Mouse (Mus musculus): Measurements from ENCODE around the gene Cpa2. TPM values are rescaled to one million over a fixed set of nuclear protein-coding genes. Genes with fewer than 3 reads are reported as not detected.

Cpa2 gene
- polyA plus RNA-seq, 1 experiment from 2014 or later, result 7.0 TPM

GRCm38 (mm10) chr6:30535340-30535739 is 6.0 kb upstream of the Cpa2 start:
- no peaks in the 10 kb centered on the region for H3K27me3 ChIP-seq
- ATAC-seq (ENCODE audit: low FRiP score), result no peak
- H3K4me2 ChIP-seq, result no peak overlapping the region
- H3K4me1 ChIP-seq, result no peaks in the 10 kb centered on the region; the same call in 1 of the 2 replicates
- H3K4me3 ChIP-seq (replicated peaks), result no peak overlapping the region
- no peaks in the 10 kb centered on the region for H3K36me3 ChIP-seq (replicated peaks)
- H3K9ac ChIP-seq, result no peak overlapping the region
- H3K9me3 ChIP-seq, result no peaks in the 10 kb centered on the region
- 46% methylated on average over 3 of the region's 3 CpGs for WGBS
- no peak overlapping the region for H3K27ac ChIP-seq

GRCm38 (mm10) chr6:30538240-30538639 is 3.1 kb upstream of the Cpa2 start:
- Histone ChIP-seq H3K4me2 (no peak overlapping the region), H3K4me1 (peaks cover 4% of the 10 kb centered on the region; the same call in 1 of the 2 replicates), H3K36me3 (replicated peaks) (no peaks in the 10 kb centered on the region), H3K27ac (no peak overlapping the region), H3K27me3 (no peaks in the 10 kb centered on the region), H3K9ac (no peak overlapping the region), H3K9me3 (no peaks in the 10 kb centered on the region), H3K4me3 (replicated peaks) (no peak overlapping the region)
- no peak for ATAC-seq (ENCODE audit: low FRiP score)
- 59% methylated on average over 10 of the region's 10 CpGs for WGBS

DNA sequence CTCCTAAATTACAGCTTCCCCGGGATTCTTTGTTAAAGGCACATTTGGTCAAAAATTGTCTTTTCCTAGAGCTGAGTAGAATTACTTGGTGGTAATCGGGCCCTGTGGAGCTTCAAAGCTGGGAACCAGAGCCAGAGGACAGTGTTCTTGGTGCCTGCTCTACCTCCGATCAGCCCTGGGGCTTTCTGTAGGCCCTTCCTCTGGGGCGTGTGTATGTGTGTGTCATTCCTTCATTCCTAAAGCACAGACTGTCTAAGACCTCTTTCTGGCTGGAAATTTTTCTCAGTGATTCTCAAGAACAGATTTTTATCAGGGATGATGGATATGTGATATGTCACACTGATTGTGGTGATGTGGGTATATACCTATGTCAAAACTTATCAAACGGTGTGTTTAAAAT is 2.6 kb upstream of the Cpa2 start:
- 85% methylated on average over 5 of the region's 5 CpGs for WGBS
- no peak overlapping the region for H3K4me2 ChIP-seq
- no peak for ATAC-seq (ENCODE audit: low FRiP score)
- H3K36me3 ChIP-seq (replicated peaks), result no peaks in the 10 kb centered on the region
- H3K27me3 ChIP-seq, result no peaks in the 10 kb centered on the region
- H3K4me1 ChIP-seq, result peaks cover 10% of the 10 kb centered on the region
- H3K27ac ChIP-seq, result peak overlapping the region; percentile 25; the same call in 1 of the 2 replicates
- no peak overlapping the region for H3K4me3 ChIP-seq (replicated peaks)
- no peaks in the 10 kb centered on the region for H3K9me3 ChIP-seq
- no peak overlapping the region for H3K9ac ChIP-seq

- no peak overlapping the region for H3K4me3 ChIP-seq (replicated peaks)
- peaks cover 37% of the 10 kb centered on the region for H3K4me1 ChIP-seq
- H3K27me3 ChIP-seq, result no peaks in the 10 kb centered on the region
- WGBS, result 88% methylated on average over 6 of the region's 6 CpGs
- no peak overlapping the region for H3K9ac ChIP-seq
- no peak for ATAC-seq (ENCODE audit: low FRiP score)
- H3K27ac ChIP-seq, result no peak overlapping the region
- no peaks in the 10 kb centered on the region for H3K36me3 ChIP-seq (replicated peaks)
- H3K9me3 ChIP-seq, result no peaks in the 10 kb centered on the region
- H3K4me2 ChIP-seq, result no peak overlapping the region
These were observed 895 bp downstream of the Cpa2 start for GRCm38 (mm10) chr6:30542277-30542676.

- H3K4me2 ChIP-seq, result no peak overlapping the region
- H3K9me3 ChIP-seq, result no peaks in the 10 kb centered on the region
- H3K27ac ChIP-seq, result 0 out of 2 replicates have a peak overlapping the region, but pooled peaks have one; percentile 32
- H3K36me3 ChIP-seq (replicated peaks), result no peaks in the 10 kb centered on the region
- 61% methylated on average over 12 of the region's 12 CpGs for WGBS
- H3K4me1 ChIP-seq, result peaks cover 44% of the 10 kb centered on the region
- H3K4me3 ChIP-seq (replicated peaks), result no peak overlapping the region
- H3K27me3 ChIP-seq, result no peaks in the 10 kb centered on the region
- H3K9ac ChIP-seq, result no peak overlapping the region
- no peak for ATAC-seq (ENCODE audit: low FRiP score)
These were observed 1.7 kb downstream of the Cpa2 start for GRCm38 (mm10) chr6:30543077-30543476.

- Histone ChIP-seq H3K4me1 (peaks cover 50% of the 10 kb centered on the region), H3K36me3 (replicated peaks) (no peaks in the 10 kb centered on the region), H3K4me3 (replicated peaks) (no peak overlapping the region), H3K9ac (no peak overlapping the region), H3K27ac (0 out of 2 replicates have a peak overlapping the region, but pooled peaks have one; percentile 8), H3K27me3 (no peaks in the 10 kb centered on the region), H3K9me3 (no peaks in the 10 kb centered on the region), H3K4me2 (0 out of 2 replicates have a peak overlapping the region, but pooled peaks have one; percentile 19)
- ATAC-seq (ENCODE audit: low FRiP score), result no peak
- 27% methylated on average over 8 of the region's 8 CpGs for WGBS
These were observed 2.5 kb downstream of the Cpa2 start for GRCm38 (mm10) chr6:30543851-30544250.

GRCm38 (mm10) chr6:30545689-30546088 is 4.3 kb downstream of the Cpa2 start:
- H3K9ac ChIP-seq, result no peak overlapping the region
- H3K4me1 ChIP-seq, result peaks cover 59% of the 10 kb centered on the region
- ATAC-seq (ENCODE audit: low FRiP score), result no peak
- no peaks in the 10 kb centered on the region for H3K27me3 ChIP-seq
- WGBS, result 82% methylated on average over 7 of the region's 7 CpGs
- H3K4me3 ChIP-seq (replicated peaks), result no peak overlapping the region
- H3K9me3 ChIP-seq, result no peaks in the 10 kb centered on the region
- H3K4me2 ChIP-seq, result no peak overlapping the region
- H3K36me3 ChIP-seq (replicated peaks), result no peaks in the 10 kb centered on the region
- peak overlapping the region; percentile 96 for H3K27ac ChIP-seq

DNA sequence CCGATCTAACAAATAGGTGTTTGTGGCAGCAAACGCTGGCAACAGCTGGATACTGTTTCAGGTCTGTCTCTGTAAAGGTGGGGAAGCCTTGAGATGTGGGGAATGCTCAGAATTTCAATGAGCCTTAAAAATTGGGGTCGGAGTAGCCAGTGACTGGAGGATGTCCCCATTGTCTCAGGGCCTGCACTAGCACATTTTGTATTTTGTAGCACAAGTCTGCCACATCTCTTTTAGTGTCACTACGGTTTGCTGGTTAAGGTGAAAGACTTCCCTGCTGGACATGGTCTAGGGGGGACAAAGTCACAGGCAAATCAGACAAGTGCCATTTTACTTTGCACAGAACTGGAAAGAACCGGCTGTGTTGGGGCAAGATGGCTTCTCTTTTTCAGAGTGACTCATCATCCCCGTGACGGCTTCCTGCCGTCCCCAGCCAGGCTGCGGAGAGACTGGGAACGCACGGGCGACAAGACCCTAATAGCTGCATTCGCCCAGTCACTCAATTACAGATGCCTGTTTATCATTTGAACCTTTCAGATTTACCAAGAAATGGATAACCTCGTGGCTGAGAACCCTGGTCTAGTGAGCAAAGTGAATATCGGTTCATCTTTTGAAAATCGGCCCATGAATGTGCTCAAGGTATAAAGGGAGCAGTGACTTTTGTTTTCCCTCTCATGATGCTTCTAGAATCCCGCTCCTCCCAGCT is 5.3 kb downstream of the Cpa2 start:
- H3K36me3 ChIP-seq (replicated peaks), result no peaks in the 10 kb centered on the region
- H3K27ac ChIP-seq, result peak overlapping the region; percentile 96
- peak; percentile 62 for ATAC-seq (ENCODE audit: low FRiP score)
- H3K4me1 ChIP-seq, result peaks cover 69% of the 10 kb centered on the region
- peak overlapping the region; percentile 54 for H3K9ac ChIP-seq
- no peaks in the 10 kb centered on the region for H3K27me3 ChIP-seq
- WGBS, result 7% methylated on average over 17 of the region's 17 CpGs
- no peaks in the 10 kb centered on the region for H3K9me3 ChIP-seq
- H3K4me2 ChIP-seq, result peak overlapping the region; percentile 50
- H3K4me3 ChIP-seq (replicated peaks), result peak overlapping the region; percentile 14

DNA sequence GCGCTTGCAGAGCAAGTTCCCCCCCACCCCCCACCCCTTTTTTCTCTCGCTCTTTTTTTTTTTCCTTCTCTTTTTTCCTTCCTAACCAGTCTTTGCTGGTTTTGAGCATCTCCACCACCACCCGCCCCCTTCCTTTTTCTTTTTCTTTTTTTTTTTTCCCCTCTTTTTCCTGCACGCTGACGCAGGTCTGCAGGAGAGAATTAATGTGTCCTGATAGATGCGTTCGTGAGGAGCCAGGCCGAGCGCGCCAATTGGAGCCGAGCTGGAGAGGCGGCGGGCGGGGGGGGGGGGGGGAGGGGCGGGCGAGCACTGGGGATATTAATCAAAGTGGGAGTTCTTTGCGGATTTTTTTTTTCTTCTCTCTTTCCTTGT is 5.9 kb downstream of the Cpa2 start:
- Histone ChIP-seq H3K36me3 (replicated peaks) (no peaks in the 10 kb centered on the region), H3K4me3 (replicated peaks) (peak overlapping the region; percentile 14), H3K4me2 (peak overlapping the region; percentile 50), H3K27ac (peak overlapping the region; percentile 96), H3K27me3 (no peaks in the 10 kb centered on the region), H3K9ac (0 out of 2 replicates have a peak overlapping the region, but pooled peaks have one; percentile 12), H3K9me3 (no peaks in the 10 kb centered on the region), H3K4me1 (peaks cover 74% of the 10 kb centered on the region)
- no peak; the same call in 1 of the 2 replicates for ATAC-seq (ENCODE audit: low FRiP score)
- WGBS, result under 1% methylated on average over 16 of the region's 17 CpGs

DNA sequence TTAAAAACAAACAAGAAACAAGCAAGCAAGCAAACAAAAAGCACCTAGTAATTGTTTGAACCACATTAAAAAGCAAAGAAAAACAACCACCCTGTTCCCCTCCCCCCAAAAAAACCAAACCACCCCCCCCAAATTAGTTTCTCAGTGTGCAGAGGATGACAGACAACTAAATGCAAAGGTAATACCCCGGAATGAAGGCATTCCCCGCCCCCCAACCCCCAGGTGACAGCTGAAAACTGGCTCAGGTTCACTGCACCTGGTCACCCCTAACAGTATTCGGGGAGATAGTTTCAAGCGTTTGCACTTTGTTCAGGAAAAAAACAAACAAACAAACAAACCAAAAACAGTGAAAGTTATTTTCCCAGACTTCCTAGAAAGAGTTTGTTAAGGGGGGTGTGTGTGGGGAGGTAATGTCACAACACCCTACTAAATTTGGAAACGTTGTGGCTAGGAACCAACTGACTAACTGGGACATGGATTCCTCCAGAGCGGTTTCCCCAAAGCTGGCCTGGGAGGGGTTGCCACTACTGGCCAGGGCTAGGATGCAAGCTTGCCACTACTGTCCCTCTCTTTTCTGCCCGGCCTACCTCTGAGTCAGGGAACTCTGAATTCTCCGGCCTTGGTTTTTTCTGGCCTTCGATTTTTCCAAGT is 6.4 kb downstream of the Cpa2 start:
- no peak overlapping the region for H3K4me3 ChIP-seq (replicated peaks)
- H3K36me3 ChIP-seq (replicated peaks), result no peaks in the 10 kb centered on the region
- H3K4me1 ChIP-seq, result peaks cover 79% of the 10 kb centered on the region
- no peaks in the 10 kb centered on the region for H3K27me3 ChIP-seq
- H3K9ac ChIP-seq, result 0 out of 2 replicates have a peak overlapping the region, but pooled peaks have one; percentile 12
- H3K27ac ChIP-seq, result peak overlapping the region; percentile 96
- H3K4me2 ChIP-seq, result peak overlapping the region; percentile 50; the same call in 1 of the 2 replicates
- WGBS, result 11% methylated on average over 9 of the region's 9 CpGs
- ATAC-seq (ENCODE audit: low FRiP score), result no peak
- H3K9me3 ChIP-seq, result no peaks in the 10 kb centered on the region

GRCm38 (mm10) chr6:30549231-30549761 is 7.9 kb downstream of the Cpa2 start:
- Histone ChIP-seq H3K9me3 (no peaks in the 10 kb centered on the region), H3K4me3 (replicated peaks) (no peak overlapping the region), H3K27me3 (no peaks in the 10 kb centered on the region), H3K4me2 (peak overlapping the region; percentile 34), H3K9ac (0 out of 2 replicates have a peak overlapping the region, but pooled peaks have one; percentile 39), H3K4me1 (peaks cover 72% of the 10 kb centered on the region), H3K27ac (peak overlapping the region; percentile 91), H3K36me3 (replicated peaks) (no peaks in the 10 kb centered on the region)
- ATAC-seq (ENCODE audit: low FRiP score), result no peak
- 8% methylated on average over 15 of the region's 15 CpGs for WGBS

- no peak overlapping the region for H3K4me3 ChIP-seq (replicated peaks)
- no peak for ATAC-seq (ENCODE audit: low FRiP score)
- H3K4me2 ChIP-seq, result no peak overlapping the region
- H3K36me3 ChIP-seq (replicated peaks), result no peaks in the 10 kb centered on the region
- no peaks in the 10 kb centered on the region for H3K9me3 ChIP-seq
- H3K4me1 ChIP-seq, result peaks cover 63% of the 10 kb centered on the region
- H3K27me3 ChIP-seq, result no peaks in the 10 kb centered on the region
- 64% methylated on average over 7 of the region's 7 CpGs for WGBS
- H3K27ac ChIP-seq, result peak overlapping the region; percentile 88
- H3K9ac ChIP-seq, result no peak overlapping the region
These were observed 9.3 kb downstream of the Cpa2 start for GRCm38 (mm10) chr6:30550496-30551192.

All from forebrain, embryonic 12.5 days (tissue).